Comparison of ENCODE assay signal across 9 mouse cellular contexts in genomic region chr3:52017439-52018102, GRCm38 (mm10).
DNase-seq lines count a peak whose midpoint lies in the region; ATAC-seq and TF ChIP-seq lines count a peak whose summit lies in the region.
"Had no signal": no experiment of that assay in that cellular context is flagged by ENCODE, and none has a peak within 500 bp of the region (broad histone marks: within the 10 kb centered on the region; RNA-seq: fewer than 3 reads in every experiment).

No protein-coding gene starts in this region.

- H3K9me3 ChIP-seq in kidney, embryonic 15.5 days (replicated peaks) = no peaks in the 10 kb centered on the region
- no peaks in the 10 kb centered on the region for H3K9me3 ChIP-seq in embryonic facial prominence, embryonic 15.5 days (replicated peaks)
- H3K9me3 ChIP-seq in limb, embryonic 14.5 days (ENCODE audit: control insufficient read depth, low read length) = no peaks in the 10 kb centered on the region
- H3K9me3 ChIP-seq in forebrain, embryonic 14.5 days (replicated peaks; ENCODE audit: control insufficient read depth, low read length) = no peaks in the 10 kb centered on the region
- H3K9me3 ChIP-seq: neural tube, embryonic 13.5 days had no signal

- DNase-seq in kidney, adult 2 months = no peak
- DNase-seq in NIH3T3 (ENCODE audit: low read depth) = peak; percentile 69
- DNase-seq in limb, embryonic 14.5 days (ENCODE audit: low spot score) = no peak
- DNase-seq in urinary bladder, adult 2 months (ENCODE audit: low spot score) = no peak
- no peak for DNase-seq in c-Kit-positive CD71-positive TER-119-positive erythroid progenitor cells, embryonic 14.5 days (ENCODE audit: low spot score)
- DNase-seq in forebrain, embryonic 14.5 days (ENCODE audit: low spot score) = no peak

- no peak for ATAC-seq in kidney, embryonic 15.5 days (replicated peaks; ENCODE audit: low FRiP score)
- ATAC-seq in embryonic facial prominence, embryonic 15.5 days (ENCODE audit: insufficient number of reproducible peaks, low FRiP score, low TSS enrichment, low read depth) = no peak
- ATAC-seq in limb, embryonic 14.5 days (ENCODE audit: low FRiP score, low read depth) = no peak
- ATAC-seq in forebrain, embryonic 14.5 days = no peak

- no peak overlapping the region for H3K4me3 ChIP-seq in kidney, embryonic 15.5 days (replicated peaks)
- H3K4me3 ChIP-seq in kidney, adult 2 months (ENCODE audit: insufficient read depth, low read depth, low read length) = no peak overlapping the region
- peak overlapping the region; percentile 32 for H3K4me3 ChIP-seq in embryonic facial prominence, embryonic 15.5 days (replicated peaks)
- peak overlapping the region; percentile 9; the same call in 1 of the 2 replicates for H3K4me3 ChIP-seq in limb, embryonic 14.5 days (replicated peaks; ENCODE audit: low read length)
- no peak overlapping the region for H3K4me3 ChIP-seq in forebrain, embryonic 14.5 days (ENCODE audit: low read depth, low read length)
- H3K4me3 ChIP-seq: neural tube, embryonic 13.5 days had no signal

- no peak overlapping the region for H3K9ac ChIP-seq in kidney, embryonic 15.5 days
- no peak overlapping the region for H3K9ac ChIP-seq in embryonic facial prominence, embryonic 15.5 days
- H3K9ac ChIP-seq in limb, embryonic 14.5 days (ENCODE audit: low read depth, low read length, severe bottlenecking) = no peak overlapping the region
- H3K9ac ChIP-seq in forebrain, embryonic 14.5 days (ENCODE audit: low read length) = no peak overlapping the region
- H3K9ac ChIP-seq: neural tube, embryonic 13.5 days had no signal

- H3K27me3 ChIP-seq in kidney, embryonic 15.5 days = no peaks in the 10 kb centered on the region
- no peaks in the 10 kb centered on the region for H3K27me3 ChIP-seq in kidney, adult 2 months (replicated peaks; ENCODE audit: control insufficient read depth, insufficient read depth, low read length)
- no peaks in the 10 kb centered on the region for H3K27me3 ChIP-seq in embryonic facial prominence, embryonic 15.5 days
- no peaks in the 10 kb centered on the region for H3K27me3 ChIP-seq in limb, embryonic 14.5 days (ENCODE audit: control insufficient read depth, insufficient read depth, low read length)
- H3K27me3 ChIP-seq in forebrain, embryonic 14.5 days (replicated peaks; ENCODE audit: control insufficient read depth, insufficient read depth, low read length) = no peaks in the 10 kb centered on the region
- H3K27me3 ChIP-seq: neural tube, embryonic 13.5 days had no signal

- WGBS in kidney, embryonic 15.5 days = 53% methylated on average over 17 of the region's 17 CpGs
- 43% methylated on average over 17 of the region's 17 CpGs for WGBS in kidney, adult 2 months
- 20% methylated on average over 17 of the region's 17 CpGs for WGBS in embryonic facial prominence, embryonic 15.5 days
- WGBS in limb, embryonic 14.5 days = 32% methylated on average over 17 of the region's 17 CpGs
- 74% methylated on average over 17 of the region's 17 CpGs for WGBS in forebrain, embryonic 14.5 days

- peak overlapping the region; percentile 26 for H3K4me2 ChIP-seq in kidney, embryonic 15.5 days
- peak overlapping the region; percentile 45 for H3K4me2 ChIP-seq in embryonic facial prominence, embryonic 15.5 days (replicated peaks)
- peak overlapping the region; percentile 41 for H3K4me2 ChIP-seq in limb, embryonic 14.5 days (replicated peaks; ENCODE audit: low read depth, low read length, severe bottlenecking)
- no peak overlapping the region for H3K4me2 ChIP-seq in forebrain, embryonic 14.5 days (ENCODE audit: low read length)
- H3K4me2 ChIP-seq: neural tube, embryonic 13.5 days had no signal

- H3K27ac ChIP-seq in kidney, embryonic 15.5 days = no peak overlapping the region
- H3K27ac ChIP-seq in kidney, adult 2 months (ENCODE audit: insufficient read depth, low read depth, low read length) = no peak overlapping the region
- no peak overlapping the region for H3K27ac ChIP-seq in embryonic facial prominence, embryonic 15.5 days (replicated peaks)
- no peak overlapping the region for H3K27ac ChIP-seq in limb, embryonic 14.5 days (replicated peaks; ENCODE audit: low read depth, low read length)
- H3K27ac ChIP-seq in forebrain, embryonic 14.5 days (ENCODE audit: low read depth, low read length) = no peak overlapping the region
- H3K27ac ChIP-seq: neural tube, embryonic 13.5 days had no signal

- TF ChIP-seq CTCF in kidney, adult 2 months (conservative IDR thresholded peaks at IDR 0.05; ENCODE audit: insufficient read depth, insufficient read length, low read depth, low read length) = no peak

- peaks cover 6% of the 10 kb centered on the region; the same call in 1 of the 2 replicates for H3K4me1 ChIP-seq in kidney, embryonic 15.5 days
- no peaks in the 10 kb centered on the region for H3K4me1 ChIP-seq in kidney, adult 2 months (ENCODE audit: control insufficient read depth, insufficient read depth, low read length)
- peaks cover 14% of the 10 kb centered on the region; the same call in 1 of the 2 replicates for H3K4me1 ChIP-seq in embryonic facial prominence, embryonic 15.5 days
- no peaks in the 10 kb centered on the region for H3K4me1 ChIP-seq in limb, embryonic 14.5 days (ENCODE audit: control insufficient read depth, insufficient read depth, low read length)
- no peaks in the 10 kb centered on the region for H3K4me1 ChIP-seq in forebrain, embryonic 14.5 days (ENCODE audit: control insufficient read depth, insufficient read depth, low read length)

- TF ChIP-seq POLR2A in kidney, adult 2 months (IDR thresholded peaks at IDR 0.05; ENCODE audit: low read depth, low read length) = no peak
- no peak for TF ChIP-seq POLR2A in limb, embryonic 14.5 days (IDR thresholded peaks at IDR 0.05; ENCODE audit: borderline replicate concordance, extremely low read depth, insufficient read depth, insufficient read length)

- H3K36me3 ChIP-seq in kidney, embryonic 15.5 days = no peaks in the 10 kb centered on the region
- no peaks in the 10 kb centered on the region for H3K36me3 ChIP-seq in kidney, adult 2 months (ENCODE audit: control insufficient read depth, insufficient read depth, low read length)
- no peaks in the 10 kb centered on the region for H3K36me3 ChIP-seq in embryonic facial prominence, embryonic 15.5 days
- H3K36me3 ChIP-seq in limb, embryonic 14.5 days (ENCODE audit: control insufficient read depth, insufficient read depth, low read length) = no peaks in the 10 kb centered on the region
- no peaks in the 10 kb centered on the region for H3K36me3 ChIP-seq in forebrain, embryonic 14.5 days (ENCODE audit: control insufficient read depth, insufficient read depth, low read length)
- H3K36me3 ChIP-seq: neural tube, embryonic 13.5 days had no signal

Comparison
In these comparisons a context has a peak if more than half of its experiments do, and no peak if none do; other contexts are left out.
1. H3K4me3 ChIP-seq: peak in embryonic facial prominence, embryonic 15.5 days (single experiment) and limb, embryonic 14.5 days (single experiment); none in kidney, embryonic 15.5 days (single experiment), kidney, adult 2 months (single experiment) and forebrain, embryonic 14.5 days (single experiment).